Mouse (Mus musculus): Measurements from ENCODE around the gene Dmap1. TPM values are rescaled to one million over a fixed set of nuclear protein-coding genes. Genes with fewer than 3 reads are reported as not detected.

The Dmap1 gene
- total RNA-seq, 1 experiment: 53.6 TPM

GRCm38 (mm10) chr4:117651626-117652101 is 30.4 kb downstream of the Dmap1 start:
- DNase-seq (ENCODE audit: low read depth, low spot score): no peak
- peaks cover 0 to 8% of the 10 kb centered on the region in 2 experiments; a peak in 1 of 4 replicates for H3K4me1 ChIP-seq (ENCODE audit: control insufficient read depth in 2 of 2, insufficient read depth in 2 of 2, low read length in 2 of 2, poor library complexity in 1 of 2)

GRCm38 (mm10) chr4:117646926-117647755 is 34.9 kb downstream of the Dmap1 start:
- H3K36me3 ChIP-seq (ENCODE audit: control insufficient read depth, insufficient read depth, low read length, poor library complexity, severe bottlenecking): peaks cover 5% of the 10 kb centered on the region; the same call in 1 of the 2 replicates
- H3K27ac ChIP-seq (ENCODE audit: insufficient read depth, low read depth, low read length, poor library complexity, severe bottlenecking): no peak overlapping the region
- H3K9me3 ChIP-seq (ENCODE audit: control insufficient read depth, insufficient read depth, low read depth, low read length): no peaks in the 10 kb centered on the region
- no peak for TF ChIP-seq ZNF384 (IDR thresholded peaks at IDR 0.05; ENCODE audit: low read depth, low read length)
- TF ChIP-seq CHD2 (IDR thresholded peaks at IDR 0.05; ENCODE audit: low read depth, low read length): no peak
- no peak for TF ChIP-seq HCFC1 (IDR thresholded peaks at IDR 0.05; ENCODE audit: borderline replicate concordance, insufficient read depth, low read length)
- TF ChIP-seq ZC3H11A (IDR thresholded peaks at IDR 0.05; ENCODE audit: borderline replicate concordance, low read depth, low read length): no peak
- TF ChIP-seq MAFK (IDR thresholded peaks at IDR 0.05; ENCODE audit: insufficient read depth, low read depth, low read length): no peak
- no peak overlapping the region for H3K9ac ChIP-seq (ENCODE audit: insufficient read depth, low read depth, low read length, poor library complexity, severe bottlenecking)
- in situ Hi-C loops (cut with MboI; ENCODE audit: low sequenced_read_pairs in 2 of 2, unreplicated experiment in 2 of 2): no loop called here
- no peak overlapping the region for H3K4me3 ChIP-seq (ENCODE audit: insufficient read depth in 1 of 2, low read depth in 1 of 2, low read length in 2 of 2, poor library complexity in 1 of 2, severe bottlenecking in 1 of 2)
- H3K4me1 ChIP-seq (ENCODE audit: control insufficient read depth in 2 of 2, insufficient read depth in 2 of 2, low read length in 2 of 2, poor library complexity in 1 of 2): peaks cover 0 to 3% of the 10 kb centered on the region in 2 experiments; a peak in 1 of 4 replicates
- DNase-seq (ENCODE audit: low read depth, low spot score): no peak

More at GRCm38 (mm10) chr4:117651626-117652101, 30.4 kb downstream of the Dmap1 start:
- Histone ChIP-seq H3K9ac (ENCODE audit: insufficient read depth, low read depth, low read length, poor library complexity, severe bottlenecking) (no peak overlapping the region), H3K27ac (ENCODE audit: insufficient read depth, low read depth, low read length, poor library complexity, severe bottlenecking) (no peak overlapping the region), H3K9me3 (ENCODE audit: control insufficient read depth, insufficient read depth, low read depth, low read length) (no peaks in the 10 kb centered on the region), H3K36me3 (ENCODE audit: control insufficient read depth, insufficient read depth, low read length, poor library complexity, severe bottlenecking) (peaks cover 5% of the 10 kb centered on the region; the same call in 1 of the 2 replicates), H3K4me3 (ENCODE audit: insufficient read depth in 1 of 2, low read depth in 1 of 2, low read length in 2 of 2, poor library complexity in 1 of 2, severe bottlenecking in 1 of 2) (no peak overlapping the region)
- in situ Hi-C loops (cut with MboI; ENCODE audit: low sequenced_read_pairs in 2 of 2, unreplicated experiment in 2 of 2): no loop called here
- no peak for TF ChIP-seq ZC3H11A (IDR thresholded peaks at IDR 0.05; ENCODE audit: borderline replicate concordance, low read depth, low read length)

GRCm38 (mm10) chr4:117646496-117646895 is 35.6 kb downstream of the Dmap1 start:
- no peak for DNase-seq (ENCODE audit: low read depth, low spot score)
- H3K27ac ChIP-seq (ENCODE audit: insufficient read depth, low read depth, low read length, poor library complexity, severe bottlenecking): no peak overlapping the region
- peaks cover 0 to 3% of the 10 kb centered on the region in 2 experiments; a peak in 1 of 4 replicates for H3K4me1 ChIP-seq (ENCODE audit: control insufficient read depth in 2 of 2, insufficient read depth in 2 of 2, low read length in 2 of 2, poor library complexity in 1 of 2)
- no peak overlapping the region for H3K4me3 ChIP-seq (ENCODE audit: insufficient read depth in 1 of 2, low read depth in 1 of 2, low read length in 2 of 2, poor library complexity in 1 of 2, severe bottlenecking in 1 of 2)
- H3K36me3 ChIP-seq (ENCODE audit: control insufficient read depth, insufficient read depth, low read length, poor library complexity, severe bottlenecking): peaks cover 3% of the 10 kb centered on the region; the same call in 1 of the 2 replicates
- H3K9me3 ChIP-seq (ENCODE audit: control insufficient read depth, insufficient read depth, low read depth, low read length): no peaks in the 10 kb centered on the region
- TF ChIP-seq ZNF384 (IDR thresholded peaks at IDR 0.05; ENCODE audit: low read depth, low read length) (no peak), MAFK (IDR thresholded peaks at IDR 0.05; ENCODE audit: insufficient read depth, low read depth, low read length) (no peak), HCFC1 (IDR thresholded peaks at IDR 0.05; ENCODE audit: borderline replicate concordance, insufficient read depth, low read length) (no peak), CHD2 (IDR thresholded peaks at IDR 0.05; ENCODE audit: low read depth, low read length) (no peak), ZC3H11A (IDR thresholded peaks at IDR 0.05; ENCODE audit: borderline replicate concordance, low read depth, low read length) (no peak)
- H3K9ac ChIP-seq (ENCODE audit: insufficient read depth, low read depth, low read length, poor library complexity, severe bottlenecking): no peak overlapping the region
- in situ Hi-C loops (cut with MboI; ENCODE audit: low sequenced_read_pairs in 2 of 2, unreplicated experiment in 2 of 2): no loop called here

- Histone ChIP-seq H3K9me3 (ENCODE audit: control insufficient read depth, insufficient read depth, low read depth, low read length) (no peaks in the 10 kb centered on the region), H3K27ac (ENCODE audit: insufficient read depth, low read depth, low read length, poor library complexity, severe bottlenecking) (no peak overlapping the region), H3K9ac (ENCODE audit: insufficient read depth, low read depth, low read length, poor library complexity, severe bottlenecking) (no peak overlapping the region), H3K36me3 (ENCODE audit: control insufficient read depth, insufficient read depth, low read length, poor library complexity, severe bottlenecking) (peaks cover 3% of the 10 kb centered on the region; the same call in 1 of the 2 replicates), H3K4me3 (ENCODE audit: insufficient read depth in 1 of 2, low read depth in 1 of 2, low read length in 2 of 2, poor library complexity in 1 of 2, severe bottlenecking in 1 of 2) (no peak overlapping the region), H3K4me1 (ENCODE audit: control insufficient read depth in 2 of 2, insufficient read depth in 2 of 2, low read length in 2 of 2, poor library complexity in 1 of 2) (peaks cover 0 to 3% of the 10 kb centered on the region in 2 experiments; a peak in 1 of 4 replicates)
- in situ Hi-C loops (cut with MboI; ENCODE audit: low sequenced_read_pairs in 2 of 2, unreplicated experiment in 2 of 2): no loop called here
- TF ChIP-seq ZC3H11A (IDR thresholded peaks at IDR 0.05; ENCODE audit: borderline replicate concordance, low read depth, low read length) (no peak), HCFC1 (IDR thresholded peaks at IDR 0.05; ENCODE audit: borderline replicate concordance, insufficient read depth, low read length) (no peak), CHD2 (IDR thresholded peaks at IDR 0.05; ENCODE audit: low read depth, low read length) (no peak), MAFK (IDR thresholded peaks at IDR 0.05; ENCODE audit: insufficient read depth, low read depth, low read length) (no peak), ZNF384 (IDR thresholded peaks at IDR 0.05; ENCODE audit: low read depth, low read length) (no peak)
- no peak for DNase-seq (ENCODE audit: low read depth, low spot score)
Observed at GRCm38 (mm10) chr4:117645859-117646258, 36.2 kb downstream of the Dmap1 start.

Measured in ES-E14 (cell line).